Mouse (Mus musculus): ENCODE results near the gene Alkbh2. TPM values are rescaled to one million over a fixed set of nuclear protein-coding genes. Genes with fewer than 3 reads are reported as not detected.

Gene Alkbh2
- polyA plus RNA-seq, 1 experiment from 2014 or later: 12.8 TPM

GRCm38 (mm10) chr5:114134091-114134534 is 6.1 kb upstream of the Alkbh2 start:
- no peak overlapping the region for H3K27ac ChIP-seq
- peaks cover 54% of the 10 kb centered on the region for H3K4me1 ChIP-seq
- DNase-seq (ENCODE audit: extremely low spot score, low spot score): no peak
- H3K27me3 ChIP-seq (ENCODE audit: poor library complexity, severe bottlenecking): no peaks in the 10 kb centered on the region
- 77% methylated on average over 6 of the region's 6 CpGs for WGBS
- H3K36me3 ChIP-seq (replicated peaks): peaks cover 70% of the 10 kb centered on the region
- H3K4me3 ChIP-seq: no peak overlapping the region
- H3K9me3 ChIP-seq: no peaks in the 10 kb centered on the region

- DNase-seq (ENCODE audit: extremely low spot score, low spot score): no peak
- Histone ChIP-seq H3K27ac (no peak overlapping the region), H3K4me1 (peaks cover 50% of the 10 kb centered on the region), H3K4me3 (peak overlapping the region; percentile 93; the same call in 1 of the 2 replicates), H3K27me3 (ENCODE audit: poor library complexity, severe bottlenecking) (no peaks in the 10 kb centered on the region), H3K36me3 (replicated peaks) (peaks cover 57% of the 10 kb centered on the region), H3K9me3 (no peaks in the 10 kb centered on the region)
- 92% methylated on average over 6 of the region's 6 CpGs for WGBS
These were observed 4.8 kb upstream of the Alkbh2 start for GRCm38 (mm10) chr5:114132841-114133240.

- H3K27ac ChIP-seq: peak overlapping the region; percentile 91
- DNase-seq (ENCODE audit: extremely low spot score, low spot score): no peak
- peak overlapping the region; percentile 93 for H3K4me3 ChIP-seq
- WGBS: 2% methylated on average over 15 of the region's 15 CpGs
- peaks cover 48% of the 10 kb centered on the region for H3K36me3 ChIP-seq (replicated peaks)
- peaks cover 63% of the 10 kb centered on the region for H3K4me1 ChIP-seq
- no peaks in the 10 kb centered on the region for H3K9me3 ChIP-seq
- H3K27me3 ChIP-seq (ENCODE audit: poor library complexity, severe bottlenecking): no peaks in the 10 kb centered on the region
These were observed 3.5 kb upstream of the Alkbh2 start for GRCm38 (mm10) chr5:114131521-114131840.

GRCm38 (mm10) chr5:114130698-114131520 is 2.9 kb upstream of the Alkbh2 start:
- peak overlapping the region; percentile 93 for H3K4me3 ChIP-seq
- H3K4me1 ChIP-seq: peaks cover 67% of the 10 kb centered on the region
- H3K9me3 ChIP-seq: no peaks in the 10 kb centered on the region
- H3K36me3 ChIP-seq (replicated peaks): peaks cover 48% of the 10 kb centered on the region
- H3K27me3 ChIP-seq (ENCODE audit: poor library complexity, severe bottlenecking): no peaks in the 10 kb centered on the region
- WGBS: under 1% methylated on average over 87 of the region's 87 CpGs
- peak overlapping the region; percentile 91 for H3K27ac ChIP-seq
- DNase-seq (ENCODE audit: extremely low spot score, low spot score): peak; percentile 94

GRCm38 (mm10) chr5:114130211-114130605 is 2.2 kb upstream of the Alkbh2 start, which contains the start of gene Ung:
Gene Ung, plus strand, starts transcription at chr5:114130386.
- no peaks in the 10 kb centered on the region for H3K27me3 ChIP-seq (ENCODE audit: poor library complexity, severe bottlenecking)
- peak within 1 kb of the TSS; percentile 93 for H3K4me3 ChIP-seq
- DNase-seq (ENCODE audit: extremely low spot score, low spot score): peak; percentile 72
- 1% methylated on average over 29 of the region's 29 CpGs for WGBS
- peaks cover 67% of the 10 kb centered on the region for H3K4me1 ChIP-seq
- peak within 1 kb of the TSS; percentile 91 for H3K27ac ChIP-seq
- peaks cover 48% of the 10 kb centered on the region for H3K36me3 ChIP-seq (replicated peaks)
- no peaks in the 10 kb centered on the region for H3K9me3 ChIP-seq

- no peaks in the 10 kb centered on the region for H3K27me3 ChIP-seq (ENCODE audit: poor library complexity, severe bottlenecking)
- H3K9me3 ChIP-seq: no peaks in the 10 kb centered on the region
- peak overlapping the region; percentile 93 for H3K4me3 ChIP-seq
- 79% methylated on average over 15 of the region's 15 CpGs for WGBS
- peaks cover 48% of the 10 kb centered on the region for H3K36me3 ChIP-seq (replicated peaks)
- DNase-seq (ENCODE audit: extremely low spot score, low spot score): no peak
- 0 out of 2 replicates have a peak overlapping the region, but pooled peaks have one; percentile 91 for H3K27ac ChIP-seq
- peaks cover 67% of the 10 kb centered on the region for H3K4me1 ChIP-seq
These were observed 1.7 kb upstream of the Alkbh2 start for GRCm38 (mm10) chr5:114129550-114130210.

GRCm38 (mm10) chr5:114126499-114127244 is 1.3 kb downstream of the Alkbh2 start:
- DNase-seq (ENCODE audit: extremely low spot score, low spot score): no peak
- Histone ChIP-seq H3K4me3 (peak overlapping the region; percentile 64), H3K9me3 (no peaks in the 10 kb centered on the region), H3K27ac (no peak overlapping the region), H3K27me3 (ENCODE audit: poor library complexity, severe bottlenecking) (no peaks in the 10 kb centered on the region), H3K36me3 (replicated peaks) (peaks cover 52% of the 10 kb centered on the region), H3K4me1 (peaks cover 40% of the 10 kb centered on the region)
- WGBS: 87% methylated on average over 7 of the region's 7 CpGs

GRCm38 (mm10) chr5:114126008-114126407 is 2.0 kb downstream of the Alkbh2 start:
- Histone ChIP-seq H3K4me3 (no peak overlapping the region), H3K27ac (no peak overlapping the region), H3K27me3 (ENCODE audit: poor library complexity, severe bottlenecking) (no peaks in the 10 kb centered on the region), H3K4me1 (peaks cover 33% of the 10 kb centered on the region), H3K36me3 (replicated peaks) (peaks cover 59% of the 10 kb centered on the region), H3K9me3 (no peaks in the 10 kb centered on the region)
- DNase-seq (ENCODE audit: extremely low spot score, low spot score): no peak
- 90% methylated on average over 3 of the region's 3 CpGs for WGBS

GRCm38 (mm10) chr5:114119806-114120205 is 8.2 kb downstream of the Alkbh2 start:
- no peak overlapping the region for H3K27ac ChIP-seq
- DNase-seq (ENCODE audit: extremely low spot score, low spot score): no peak
- 86% methylated on average over 4 of the region's 4 CpGs for WGBS
- no peak overlapping the region for H3K4me3 ChIP-seq
- no peaks in the 10 kb centered on the region for H3K4me1 ChIP-seq
- H3K9me3 ChIP-seq: no peaks in the 10 kb centered on the region
- H3K27me3 ChIP-seq (ENCODE audit: poor library complexity, severe bottlenecking): no peaks in the 10 kb centered on the region
- H3K36me3 ChIP-seq (replicated peaks): peaks cover 97% of the 10 kb centered on the region

GRCm38 (mm10) chr5:114116586-114116985 is 11.4 kb downstream of the Alkbh2 start:
- Histone ChIP-seq H3K4me3 (no peak overlapping the region), H3K27me3 (ENCODE audit: poor library complexity, severe bottlenecking) (no peaks in the 10 kb centered on the region), H3K9me3 (no peaks in the 10 kb centered on the region), H3K27ac (no peak overlapping the region), H3K4me1 (no peaks in the 10 kb centered on the region), H3K36me3 (replicated peaks) (peaks cover 97% of the 10 kb centered on the region)
- 93% methylated on average over 7 of the region's 7 CpGs for WGBS
- no peak for DNase-seq (ENCODE audit: extremely low spot score, low spot score)

GRCm38 (mm10) chr5:114115030-114115429 is 13.0 kb downstream of the Alkbh2 start:
- no peaks in the 10 kb centered on the region for H3K4me1 ChIP-seq
- DNase-seq (ENCODE audit: extremely low spot score, low spot score): no peak
- 81% methylated on average over 5 of the region's 5 CpGs for WGBS
- no peak overlapping the region for H3K27ac ChIP-seq
- H3K36me3 ChIP-seq (replicated peaks): peaks cover 97% of the 10 kb centered on the region
- H3K27me3 ChIP-seq (ENCODE audit: poor library complexity, severe bottlenecking): no peaks in the 10 kb centered on the region
- no peak overlapping the region for H3K4me3 ChIP-seq
- H3K9me3 ChIP-seq: no peaks in the 10 kb centered on the region

GRCm38 (mm10) chr5:114113334-114113733 is 14.7 kb downstream of the Alkbh2 start:
- 88% methylated on average over 6 of the region's 6 CpGs for WGBS
- no peak overlapping the region for H3K4me3 ChIP-seq

More at GRCm38 (mm10) chr5:114113334-114113733, 14.7 kb downstream of the Alkbh2 start:
- DNase-seq (ENCODE audit: extremely low spot score, low spot score): no peak
- Histone ChIP-seq H3K4me1 (no peaks in the 10 kb centered on the region), H3K9me3 (peaks cover 3% of the 10 kb centered on the region; the same call in 1 of the 2 replicates), H3K27ac (no peak overlapping the region), H3K27me3 (ENCODE audit: poor library complexity, severe bottlenecking) (no peaks in the 10 kb centered on the region), H3K36me3 (replicated peaks) (peaks cover 99% of the 10 kb centered on the region)

Data from forebrain, embryonic 10.5 days (tissue).